Mouse (Mus musculus) layer of hippocampus, adult 2 months (tissue): ENCODE measurements around the gene Bcl2l11. TPM values are rescaled to one million over a fixed set of nuclear protein-coding genes. Genes with fewer than 3 reads are reported as not detected.
A peak's percentile ranks its signal among the peaks of the same experiment; 100 is the strongest.

ENCODE experiments used
- DNase-seq, 2 experiments: peaks; one replicate each; pipeline ENCODE4 v3.0.0; 2022; ENCODE audit warnings: low spot score in 2 of 2
- H3K27ac ChIP-seq: fragments of 200-600 bp; 2 replicates; pipeline ENCODE4 v1.8.1; 2022
- H3K4me3 ChIP-seq: fragments of 200-600 bp; 2 replicates; pipeline ENCODE4 v1.8.1; 2022; ENCODE audit warnings: mild to moderate bottlenecking
- CTCF ChIP-seq: fragments of 200-600 bp; conservative IDR thresholded peaks from 2 replicates; pipeline ENCODE4 v1.8.1; 2022; ENCODE audit warnings: antibody characterized with exemption, mild to moderate bottlenecking, moderate library complexity
- total RNA-seq, 2 experiments: library from RNA; stranded (reverse); gene quantifications; 2 replicates each; pipeline ENCODE4 v1.2.3; 2021

The Bcl2l11 gene
- total RNA-seq, 2 experiments from 2014 or later, result 5.6 to 9.0 TPM

GRCm38 (mm10) chr2:128118971-128119370 is 6.9 kb upstream of the Bcl2l11 start:
- Histone ChIP-seq H3K27ac (no peak overlapping the region), H3K4me3 (no peak overlapping the region)
- DNase-seq, result no peak
- no peak for TF ChIP-seq CTCF

- Histone ChIP-seq H3K27ac (no peak overlapping the region), H3K4me3 (peak overlapping the region; percentile 8; the same call in 1 of the 2 replicates)
- DNase-seq, result peak; percentile 61 to 64
- TF ChIP-seq CTCF, result peak; percentile 92
These were observed 3.3 kb upstream of the Bcl2l11 start for GRCm38 (mm10) chr2:128122491-128122890.

DNA sequence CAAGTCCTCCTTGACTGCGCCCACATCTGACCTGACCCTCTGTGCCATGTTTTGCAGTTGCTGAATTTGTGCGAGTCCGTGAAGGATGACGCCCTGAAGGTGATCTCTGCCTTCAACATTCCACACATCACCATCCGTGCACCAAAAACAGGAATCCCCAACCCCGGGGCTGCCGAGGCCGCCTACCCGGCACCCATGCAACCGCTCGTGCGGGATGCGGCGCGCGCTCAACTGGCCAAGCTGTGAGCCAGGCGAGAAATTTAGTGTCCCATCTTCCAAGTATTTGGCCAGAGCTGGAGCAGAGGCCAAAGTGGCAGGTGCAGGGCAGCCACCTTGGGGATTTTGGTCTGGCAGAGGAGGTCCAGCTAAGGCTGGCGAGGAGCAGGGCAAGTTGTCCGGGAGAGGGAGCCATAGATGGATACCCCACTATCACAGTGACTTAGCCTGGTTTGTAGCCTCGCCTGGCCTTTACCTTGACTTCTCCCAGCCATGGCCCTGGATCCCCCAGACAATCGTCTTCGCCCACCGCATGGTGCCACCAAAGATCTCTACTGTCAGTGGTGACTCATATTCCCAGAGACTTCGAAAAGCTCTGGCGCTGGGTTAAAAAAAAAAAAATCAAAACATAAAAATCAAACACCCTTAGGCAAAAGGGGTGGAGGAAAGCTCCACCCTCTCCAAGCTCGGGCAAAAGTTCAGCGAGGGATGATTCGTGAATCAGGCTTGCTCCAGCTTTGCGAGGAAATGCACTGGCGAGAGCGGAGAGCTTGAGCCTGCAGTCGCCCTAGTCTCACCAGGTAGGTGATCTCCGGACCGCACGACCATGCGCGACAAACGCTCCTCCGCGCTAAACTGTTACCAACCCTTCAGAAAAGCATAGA is 2.7 kb upstream of the Bcl2l11 start:
- no peak for DNase-seq
- no peak overlapping the region for H3K27ac ChIP-seq
- peak; percentile 45 for TF ChIP-seq CTCF
- H3K4me3 ChIP-seq, result peak overlapping the region; percentile 8

DNA sequence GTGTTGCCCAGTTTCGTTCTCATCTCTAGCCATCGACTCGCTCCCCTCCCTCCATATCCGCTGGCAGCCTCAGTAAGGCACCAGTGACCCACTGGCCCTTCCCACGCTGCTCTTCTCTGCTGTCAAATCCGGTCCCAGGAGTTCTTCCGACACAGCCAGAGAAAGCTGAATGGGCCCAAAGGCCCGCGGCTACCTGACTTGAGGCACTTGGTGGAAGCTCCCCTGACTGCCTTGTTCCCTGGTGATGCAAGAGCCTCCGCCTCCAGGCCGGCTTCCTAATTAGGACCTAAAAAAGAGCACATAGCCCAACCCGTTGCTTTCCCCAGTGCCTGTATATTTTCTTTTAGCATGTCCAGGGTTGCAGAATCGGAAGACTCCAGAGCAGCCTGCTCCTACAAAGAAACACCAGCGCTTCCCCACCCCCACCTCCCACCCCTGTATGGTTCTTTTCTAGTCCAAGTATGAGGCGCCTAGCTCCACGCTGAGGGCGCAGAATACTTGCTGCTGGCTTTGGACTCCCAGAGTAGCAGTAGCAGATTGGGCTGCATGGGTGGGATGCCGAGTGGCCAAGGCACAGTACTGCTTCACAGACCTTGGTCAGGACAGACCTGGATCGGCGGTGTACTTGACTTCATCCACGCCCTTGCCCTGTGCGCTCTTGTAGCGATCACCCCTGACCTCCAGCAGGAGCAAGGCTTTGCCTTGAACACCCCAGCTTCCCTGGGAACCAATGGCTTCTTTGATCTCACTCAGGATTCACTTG is 1.7 kb upstream of the Bcl2l11 start:
- no peak for TF ChIP-seq CTCF
- DNase-seq, result no peak
- H3K4me3 ChIP-seq, result peak overlapping the region; percentile 8

GRCm38 (mm10) chr2:128124693-128125092 is 1.1 kb upstream of the Bcl2l11 start:
- Histone ChIP-seq H3K27ac (no peak overlapping the region), H3K4me3 (no peak overlapping the region)
- no peak for TF ChIP-seq CTCF
- DNase-seq, result no peak

More for the DNA sequence above, 1.7 kb upstream of the Bcl2l11 start:
- no peak overlapping the region for H3K27ac ChIP-seq

DNA sequence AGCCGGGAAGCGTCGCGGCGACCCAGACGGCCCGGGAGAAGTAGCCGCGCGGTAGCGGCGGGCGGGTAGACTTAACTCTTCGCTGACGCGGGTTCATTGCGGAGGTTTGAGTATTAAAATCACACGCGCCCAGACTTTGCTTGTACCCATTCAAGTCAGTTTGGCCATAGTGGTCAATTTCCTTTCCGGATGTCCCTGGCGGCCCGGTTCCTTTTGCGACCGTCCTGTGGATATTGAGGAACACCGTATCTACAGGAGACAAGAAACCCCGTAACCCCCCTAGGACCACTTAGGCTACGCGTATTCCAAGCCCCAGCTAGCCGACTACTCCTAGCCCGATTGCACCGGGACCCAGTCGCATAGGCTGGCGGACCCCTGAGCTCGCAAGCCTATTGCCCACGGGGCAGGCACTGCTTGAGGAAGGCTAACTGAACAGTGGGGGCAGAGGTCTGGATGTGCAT is 783 bp downstream of the Bcl2l11 start:
- peak overlapping the region; percentile 67 for H3K4me3 ChIP-seq
- no peak for TF ChIP-seq CTCF
- peak overlapping the region; percentile 69; the same call in 1 of the 2 replicates for H3K27ac ChIP-seq
- no peak for DNase-seq

DNA sequence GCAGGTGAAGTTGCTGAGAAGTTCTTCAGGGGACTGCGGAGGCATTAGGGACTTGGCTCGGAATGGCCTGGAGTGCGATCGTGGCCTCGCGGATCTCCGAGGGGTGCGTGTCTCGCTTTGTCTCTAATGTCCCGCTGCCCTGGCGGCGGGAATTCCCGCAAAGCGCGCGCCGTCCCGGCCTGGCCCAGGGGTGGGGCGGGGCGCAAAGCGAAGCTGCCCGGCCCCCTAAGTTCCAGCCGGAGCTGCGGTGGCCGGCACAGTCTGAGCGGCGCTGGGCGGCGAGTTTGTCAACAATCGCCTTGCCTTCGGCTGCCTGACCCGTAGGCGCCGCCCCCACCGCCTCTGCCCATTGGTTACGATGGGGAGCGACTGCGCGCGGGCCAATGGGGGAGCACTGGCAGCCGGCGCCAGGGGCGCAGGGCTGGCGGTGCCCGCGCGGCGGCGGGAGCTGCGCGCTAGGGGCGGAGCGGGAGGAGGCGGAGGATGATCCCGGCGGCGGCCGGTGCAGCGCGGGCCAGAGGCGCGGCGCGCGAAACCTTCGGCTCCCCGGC is 1.4 kb downstream of the Bcl2l11 start:
- H3K4me3 ChIP-seq, result peak overlapping the region; percentile 67
- H3K27ac ChIP-seq, result peak overlapping the region; percentile 81
- peak; percentile 62 for TF ChIP-seq CTCF
- peak; percentile 85 to 86 for DNase-seq

GRCm38 (mm10) chr2:128127691-128128292 is 2.0 kb downstream of the Bcl2l11 start:
- peak in 1 of 2 experiments; percentile 28 for DNase-seq
- TF ChIP-seq CTCF, result no peak
- peak overlapping the region; percentile 81 for H3K27ac ChIP-seq

DNA sequence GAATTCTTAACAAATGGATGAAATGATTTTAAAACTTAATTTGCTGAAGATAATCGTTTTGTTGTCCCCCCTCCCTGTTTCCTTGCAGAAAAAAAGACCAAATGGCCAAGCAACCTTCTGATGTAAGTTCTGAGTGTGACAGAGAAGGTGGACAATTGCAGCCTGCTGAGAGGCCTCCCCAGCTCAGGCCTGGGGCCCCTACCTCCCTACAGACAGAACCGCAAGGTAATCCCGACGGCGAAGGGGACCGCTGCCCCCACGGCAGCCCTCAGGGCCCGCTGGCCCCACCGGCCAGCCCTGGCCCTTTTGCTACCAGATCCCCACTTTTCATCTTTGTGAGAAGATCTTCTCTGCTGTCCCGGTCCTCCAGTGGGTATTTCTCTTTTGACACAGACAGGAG is 2.7 kb downstream of the Bcl2l11 start:
- DNase-seq, result no peak
- Histone ChIP-seq H3K4me3 (peak overlapping the region; percentile 67; the same call in 1 of the 2 replicates), H3K27ac (no peak overlapping the region)
- no peak for TF ChIP-seq CTCF

More at GRCm38 (mm10) chr2:128127691-128128292, 2.0 kb downstream of the Bcl2l11 start:
- H3K4me3 ChIP-seq, result peak overlapping the region; percentile 67

DNA sequence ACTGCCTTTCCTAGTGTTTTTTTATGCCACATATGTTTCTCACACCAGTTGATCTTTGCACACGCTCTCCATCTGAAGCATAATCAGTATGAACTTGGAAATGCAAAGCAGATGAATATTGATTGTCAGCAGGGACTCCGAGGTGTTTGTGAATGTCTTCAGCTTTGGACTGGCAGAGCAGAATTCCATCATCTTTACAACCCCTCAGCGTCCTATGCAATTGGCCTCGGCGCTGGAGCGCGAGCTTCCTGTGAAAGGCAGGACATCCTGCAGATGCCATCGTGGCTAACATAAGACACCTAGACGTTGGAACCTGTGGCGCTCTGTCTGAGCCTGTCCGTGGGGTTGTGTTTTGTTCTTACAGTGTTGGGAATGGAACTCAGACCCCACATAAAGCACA is 5.7 kb downstream of the Bcl2l11 start:
- no peak for TF ChIP-seq CTCF
- DNase-seq, result no peak
- Histone ChIP-seq H3K27ac (no peak overlapping the region), H3K4me3 (no peak overlapping the region)

- no peak overlapping the region for H3K4me3 ChIP-seq
- TF ChIP-seq CTCF, result no peak
- no peak overlapping the region for H3K27ac ChIP-seq
- no peak for DNase-seq
These were observed 6.8 kb downstream of the Bcl2l11 start for GRCm38 (mm10) chr2:128132635-128133034.

GRCm38 (mm10) chr2:128133865-128134264 is 8.0 kb downstream of the Bcl2l11 start:
- TF ChIP-seq CTCF, result no peak
- Histone ChIP-seq H3K27ac (no peak overlapping the region), H3K4me3 (no peak overlapping the region)
- no peak for DNase-seq
